Mouse (Mus musculus) MEL (cell line): ENCODE data around the gene Riok2. TPM values are rescaled to one million over a fixed set of nuclear protein-coding genes. Genes with fewer than 3 reads are reported as not detected.
"Not testable (repeated sequence)": the region's sequence is repeated elsewhere in the genome, so short reads cannot be mapped to it uniquely, and the experiment has no call there.

Experiments
- DNase-seq: peaks from one replicate; pipeline ENCODE4 v3.0.0; 2011; ENCODE audit warnings: low read depth, low spot score
- H3K27ac ChIP-seq: 2 replicates; pipeline ENCODE4 v1.5.1; 2012; ENCODE audit warnings: low read depth, mild to moderate bottlenecking, control low read depth, low read length, moderate library complexity; ENCODE audit not compliant: control insufficient read depth
- H3K27me3 ChIP-seq, 2 experiments: fragments of 150-350 bp in 1 of 2; sonication (generic) in 1 of 2; 2 replicates each; pipeline ENCODE4 v1.6.1; 2012; ENCODE audit warnings: low read length in 2 of 2, mild to moderate bottlenecking in 2 of 2, improper control_type of control experiment in 1 of 2, moderate library complexity in 1 of 2; ENCODE audit not compliant: insufficient read depth in 2 of 2, control insufficient read depth in 1 of 2
- H3K36me3 ChIP-seq, 2 experiments: 2 replicates each; pipeline ENCODE4 v1.6.1; 2012 to 2014; ENCODE audit warnings: low read length in 2 of 2, improper control_type of control experiment in 1 of 2, inconsistent platforms in 1 of 2, mild to moderate bottlenecking in 1 of 2; ENCODE audit not compliant: insufficient read depth in 2 of 2, control insufficient read depth in 1 of 2
- H3K4me1 ChIP-seq, 2 experiments: fragments of 150-350 bp in 1 of 2; sonication (generic) in 1 of 2; 2 replicates each; pipeline ENCODE4 v1.6.1; 2012; ENCODE audit warnings: low read length in 2 of 2, improper control_type of control experiment in 1 of 2, mild to moderate bottlenecking in 1 of 2; ENCODE audit not compliant: insufficient read depth in 2 of 2, control insufficient read depth in 1 of 2
- H3K4me3 ChIP-seq, 2 experiments: fragments of 150-350 bp in 1 of 2; sonication (generic) in 1 of 2; 2 replicates each; pipeline ENCODE4 v1.5.1; 2012; ENCODE audit warnings: low read depth in 2 of 2, low read length in 2 of 2, mild to moderate bottlenecking in 2 of 2, moderate library complexity in 2 of 2, control low read depth in 1 of 2, improper control_type of control experiment in 1 of 2; ENCODE audit not compliant: control insufficient read depth in 1 of 2, insufficient read depth in 1 of 2
- H3K79me2 ChIP-seq: 2 replicates; pipeline ENCODE4 v1.6.1; 2012; ENCODE audit warnings: mild to moderate bottlenecking, low read length, moderate library complexity; ENCODE audit not compliant: control insufficient read depth, poor library complexity, insufficient read depth
- H3K9ac ChIP-seq: 2 replicates; pipeline ENCODE4 v1.6.1; 2012; ENCODE audit warnings: low read depth, mild to moderate bottlenecking, control low read depth, low read length, moderate library complexity; ENCODE audit not compliant: control insufficient read depth, poor library complexity, severe bottlenecking
- H3K9me3 ChIP-seq: fragments of 150-350 bp; sonication (generic); replicated peaks from 2 replicates; pipeline ENCODE4 v1.6.1; 2012; ENCODE audit warnings: mild to moderate bottlenecking, low read length, improper control_type of control experiment, moderate library complexity; ENCODE audit not compliant: insufficient read depth
- CHD1 ChIP-seq: IDR thresholded peaks from 2 replicates; pipeline ENCODE4 v1.6.1; 2012; ENCODE audit warnings: low read depth, mild to moderate bottlenecking, inconsistent platforms, low read length, improper control_type of control experiment
- POLR2AphosphoS5 ChIP-seq: IDR thresholded peaks from 2 replicates; pipeline ENCODE4 v1.6.1; 2012; ENCODE audit warnings: low read depth, borderline replicate concordance, mild to moderate bottlenecking, inconsistent platforms, low read length, moderate library complexity, mixed read lengths
- RCOR1 ChIP-seq: IDR thresholded peaks from 2 replicates; pipeline ENCODE4 v1.6.1; 2012; ENCODE audit warnings: low read depth, mild to moderate bottlenecking, inconsistent platforms, low read length, improper control_type of control experiment
- SIN3A ChIP-seq: IDR thresholded peaks from 2 replicates; pipeline ENCODE4 v1.6.1; 2012; ENCODE audit warnings: low read length, improper control_type of control experiment, inconsistent platforms
- ZC3H11A ChIP-seq: IDR thresholded peaks from 2 replicates; pipeline ENCODE4 v1.6.1; 2012; ENCODE audit warnings: low read depth, mild to moderate bottlenecking, inconsistent platforms, low read length, improper control_type of control experiment
- ZNF384 ChIP-seq: IDR thresholded peaks from 2 replicates; pipeline ENCODE4 v1.6.1; 2012; ENCODE audit warnings: low read depth, mild to moderate bottlenecking, inconsistent platforms, low read length, improper control_type of control experiment
- polyA plus RNA-seq, 2 experiments: library from polyadenylated mRNA; stranded (reverse) in 1 of 2; unstranded in 1 of 2; fragments of >175 nt in 1 of 2; fragments of >200 nt in 1 of 2; gene quantifications; 2 replicates each; pipeline versions ENCODE4 v1.2.1 to v1.2.4; 2012; ENCODE audit warnings: low replicate concordance in 2 of 2, low read depth in 1 of 2; ENCODE audit not compliant: insufficient read length in 2 of 2, insufficient read depth in 1 of 2, missing spikeins in 1 of 2
- total RNA-seq: library from RNA; depleted of rRNA; stranded (reverse); fragments of 300-350 nt; gene quantifications from 2 replicates; pipeline ENCODE4 v1.2.3, GENCODE M21; 2012

Riok2 gene
- total and polyA plus RNA-seq, 3 experiments = 43.3 to 47.3 TPM; not detected in 1

DNA sequence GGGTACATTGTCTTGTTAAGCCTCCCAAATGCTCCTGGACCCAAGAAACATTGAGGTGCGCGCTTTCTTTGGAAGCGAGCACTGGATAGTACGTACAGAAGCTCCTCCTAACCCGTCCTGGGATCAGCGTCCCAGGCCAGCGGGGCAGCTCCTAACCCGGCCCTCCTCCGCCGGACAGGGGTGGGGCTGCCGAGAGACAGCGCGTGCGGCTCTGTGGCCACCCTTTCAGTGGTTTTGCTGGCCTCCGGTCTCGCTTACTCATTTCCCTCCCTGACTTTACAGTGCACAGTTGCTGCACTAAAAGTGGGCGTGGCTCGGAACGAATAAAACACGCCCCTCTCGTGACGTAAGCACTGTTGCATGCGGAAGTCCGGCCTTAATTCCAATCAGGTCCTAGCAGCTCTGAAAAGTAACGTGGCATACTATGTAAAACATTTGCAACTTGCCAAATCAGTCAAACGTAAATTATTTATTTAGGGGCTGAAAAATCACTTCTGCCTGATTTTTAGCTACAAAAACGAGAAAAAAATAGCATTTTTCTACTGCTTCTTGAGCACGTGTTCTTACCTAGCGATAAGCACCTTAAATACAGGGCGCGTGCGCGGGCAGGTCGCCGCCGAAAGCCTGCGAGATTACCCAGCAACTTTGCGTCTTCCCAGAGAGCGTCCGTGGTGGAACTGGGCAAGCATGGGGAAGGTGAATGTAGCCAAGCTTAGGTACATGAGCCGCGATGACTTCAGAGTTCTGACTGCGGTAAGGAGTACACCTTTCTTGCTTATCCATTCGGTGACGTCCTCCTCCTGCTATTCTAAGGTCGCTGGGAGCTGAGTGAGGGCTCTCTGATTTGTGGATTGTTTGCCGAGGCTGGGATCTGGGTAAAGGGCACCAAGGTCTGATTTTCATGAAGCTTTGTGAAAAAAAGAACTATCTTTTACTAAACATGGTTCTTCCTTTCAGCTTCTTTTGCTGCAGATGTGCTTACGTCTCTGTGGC lies at the start of gene Riok2 (continued):
- TF ChIP-seq CHD1 = no peak
- TF ChIP-seq SIN3A = peak; percentile 98
- TF ChIP-seq ZNF384 = no peak
- no peak for TF ChIP-seq RCOR1
- no peak for TF ChIP-seq ZC3H11A

DNA sequence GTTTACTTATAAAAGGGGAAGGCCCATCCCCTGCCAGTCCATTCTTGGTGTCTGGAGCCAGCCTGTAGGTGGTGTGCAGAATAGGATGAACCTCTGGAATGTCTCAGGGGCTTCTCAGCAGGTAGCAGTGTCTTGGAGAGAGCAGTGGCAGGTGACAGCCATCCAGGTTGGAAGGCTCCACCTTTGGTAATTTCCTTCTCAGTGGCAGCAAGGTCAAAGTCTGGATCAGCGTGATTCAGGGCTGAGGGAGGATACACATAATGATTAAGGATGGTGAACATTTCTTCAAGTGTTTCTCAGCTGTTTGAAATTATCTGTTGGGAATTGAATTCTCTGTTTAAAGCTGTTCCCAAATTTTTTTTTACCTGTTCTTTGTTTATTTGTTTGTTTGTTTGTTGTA lies 48.1 kb upstream of the Riok2 start:
- not testable (repeated sequence) for H3K36me3 ChIP-seq, DNase-seq, H3K9ac ChIP-seq

DNA sequence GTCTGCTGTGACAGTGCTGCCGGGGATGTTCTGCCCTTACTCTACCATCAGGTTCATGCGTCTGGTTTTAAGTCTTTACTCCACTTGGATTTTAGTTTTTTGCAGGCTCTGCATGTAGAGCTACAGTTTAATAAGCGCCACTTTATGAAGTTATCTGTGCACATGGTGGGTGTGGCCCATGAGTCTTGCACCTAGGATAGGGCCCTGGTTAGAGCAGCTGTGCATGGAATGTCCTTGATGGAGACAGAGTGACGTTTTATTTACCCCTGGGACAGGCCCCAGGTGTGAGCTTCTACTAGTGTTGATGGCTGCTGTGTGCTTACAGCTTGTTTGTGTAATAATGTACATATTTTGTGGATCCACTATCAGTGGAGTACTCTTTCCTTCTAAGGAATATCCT lies 47.5 kb upstream of the Riok2 start:
- H3K4me1 ChIP-seq = no peaks in the 10 kb centered on the region
- no peaks in the 10 kb centered on the region for H3K9me3 ChIP-seq
- no peak for TF ChIP-seq ZC3H11A
- no peak for TF ChIP-seq POLR2AphosphoS5
- H3K36me3 ChIP-seq = peaks cover 0 to 3% of the 10 kb centered on the region in 2 experiments; a peak in 2 of 4 replicates
- H3K9ac ChIP-seq = no peak overlapping the region
- H3K27ac ChIP-seq = no peak overlapping the region
- no peak for DNase-seq
- H3K27me3 ChIP-seq = no peaks in the 10 kb centered on the region
- H3K4me3 ChIP-seq = no peak overlapping the region
- H3K79me2 ChIP-seq = no peaks in the 10 kb centered on the region

More for the DNA sequence above, 48.1 kb upstream of the Riok2 start:
- H3K27ac ChIP-seq, H3K4me1 ChIP-seq, H3K79me2 ChIP-seq, H3K27me3 ChIP-seq, H3K4me3 ChIP-seq, H3K9me3 ChIP-seq: not testable (repeated sequence)

DNA sequence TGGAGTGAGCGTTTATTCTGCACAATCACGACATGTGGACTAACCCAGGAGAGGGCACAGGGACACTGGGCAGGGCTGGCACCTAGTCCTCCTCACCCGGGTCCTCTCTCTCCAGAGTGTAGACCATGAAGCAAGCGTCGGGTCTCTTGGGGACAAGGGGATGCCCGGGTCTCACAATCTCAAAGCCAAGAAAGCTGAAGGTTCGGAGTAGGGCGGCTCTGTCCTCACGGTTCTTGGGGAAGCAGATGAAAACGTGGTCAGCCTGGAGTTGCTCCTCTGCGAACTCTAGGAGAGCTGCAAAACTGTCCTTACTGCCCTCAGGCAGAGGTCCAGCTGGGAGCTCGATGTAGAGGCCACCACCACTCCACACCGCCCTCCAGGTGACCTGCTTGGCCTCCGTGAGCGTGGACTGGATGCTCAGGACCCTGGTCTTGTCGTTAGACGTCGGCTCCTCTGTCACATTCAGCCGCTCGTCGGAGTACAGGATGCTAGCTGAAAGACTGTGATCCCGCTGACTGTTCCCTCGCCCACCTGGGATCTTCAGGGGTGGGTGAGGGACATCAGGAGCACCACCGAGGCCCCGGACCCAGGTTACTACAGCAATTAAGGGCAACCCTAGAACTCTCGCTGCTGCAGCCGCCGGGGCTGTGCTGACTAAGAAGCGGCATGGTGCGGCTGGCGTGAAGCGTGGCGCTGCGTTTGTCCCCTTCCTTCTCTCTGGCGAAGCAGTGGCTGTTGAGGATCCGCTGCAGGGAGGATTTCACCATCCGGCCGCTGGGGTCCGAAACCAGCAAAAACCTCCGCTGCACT lies 28.5 kb upstream of the Riok2 start:
- H3K79me2 ChIP-seq, H3K9me3 ChIP-seq, H3K4me1 ChIP-seq, H3K36me3 ChIP-seq, H3K4me3 ChIP-seq, H3K27ac ChIP-seq, DNase-seq, H3K9ac ChIP-seq, H3K27me3 ChIP-seq: not testable (repeated sequence)

DNA sequence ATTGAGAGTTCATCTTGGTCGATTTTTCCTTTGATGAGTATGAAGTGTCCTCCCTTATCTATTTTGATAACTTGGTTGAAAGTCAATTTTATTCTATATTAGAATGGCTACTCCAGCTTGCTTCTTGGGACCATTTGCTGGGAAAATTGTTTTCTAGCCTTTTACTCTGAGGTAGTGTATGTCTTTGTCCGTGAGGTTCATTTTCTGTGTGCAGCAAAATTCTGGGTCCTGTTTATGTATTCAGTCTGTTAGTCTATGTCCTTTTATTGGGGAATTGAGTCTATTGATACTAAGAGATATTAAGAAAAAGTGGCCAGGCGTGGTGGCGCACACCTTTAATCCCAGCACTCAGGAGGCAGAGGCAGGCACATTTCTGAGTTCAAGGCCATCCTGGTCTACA lies 27.8 kb upstream of the Riok2 start:
- not testable (repeated sequence) for H3K79me2 ChIP-seq, H3K9ac ChIP-seq, H3K36me3 ChIP-seq, H3K27ac ChIP-seq, H3K4me1 ChIP-seq, H3K9me3 ChIP-seq, H3K27me3 ChIP-seq, H3K4me3 ChIP-seq, DNase-seq
